Mouse (Mus musculus): ENCODE results near the gene Tbc1d23.

DNA sequence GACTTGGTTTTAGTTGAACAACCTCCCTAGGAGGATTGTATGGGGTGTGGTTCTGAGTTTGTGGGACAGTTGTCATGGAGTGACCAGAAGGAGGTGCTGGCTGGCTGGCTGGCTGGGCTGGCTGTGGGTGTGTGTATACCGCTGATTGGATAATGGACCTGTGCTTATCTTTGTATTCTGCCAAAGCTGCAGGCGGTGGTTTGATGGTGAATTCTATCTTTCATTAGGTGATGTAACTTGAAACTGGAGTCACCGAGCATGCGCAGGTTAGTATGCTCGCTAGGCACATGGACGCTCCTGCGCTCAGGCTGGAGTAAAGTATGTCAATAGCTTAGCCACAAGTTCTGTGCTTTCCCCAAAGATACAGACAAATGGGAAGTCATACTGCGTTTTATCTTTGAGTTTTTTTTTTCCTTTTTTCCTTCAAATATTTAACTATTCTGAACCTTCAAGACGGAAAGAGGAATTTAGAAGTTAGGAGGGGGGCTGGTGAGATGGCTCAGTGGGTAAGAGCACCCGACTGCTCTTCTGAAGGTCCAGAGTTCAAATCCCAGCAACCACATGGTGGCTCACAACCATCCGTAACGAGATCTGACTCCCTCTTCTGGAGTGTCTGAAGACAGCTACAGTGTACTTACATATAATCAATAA, 47.8 kb upstream of the Tbc1d23 start:
- no peak for TF ChIP-seq POLR2A (IDR thresholded peaks at IDR 0.05; ENCODE audit: low read depth, low read length)
- no peak for TF ChIP-seq CTCF (IDR thresholded peaks at IDR 0.05; ENCODE audit: extremely low read depth, insufficient read length, insufficient replicate concordance, low read depth, low read length)

Data from small intestine, adult 2 months (tissue).